Mouse (Mus musculus): ENCODE results near the gene Supt4a.
A peak's percentile ranks its signal among the peaks of the same experiment; 100 is the strongest.

Gene Supt4a

GRCm38 (mm10) chr11:87737175-87737740 lies at the start of gene Supt4a:
Gene Supt4a (plus strand): TSS chr11:87737552.
- peak; percentile 95 for DNase-seq (ENCODE audit: low read depth, low spot score)

GRCm38 (mm10) chr11:87688478-87689203 lies 48.7 kb upstream of the Supt4a start:
- no peak for DNase-seq (ENCODE audit: low read depth, low spot score)

GRCm38 (mm10) chr11:87689402-87689808 lies 47.9 kb upstream of the Supt4a start:
- DNase-seq (ENCODE audit: low read depth, low spot score), result no peak

GRCm38 (mm10) chr11:87690054-87690740 lies 47.2 kb upstream of the Supt4a start:
- DNase-seq (ENCODE audit: low read depth, low spot score), result no peak

- DNase-seq (ENCODE audit: low read depth, low spot score), result no peak
Observed at GRCm38 (mm10) chr11:87697131-87697682, 40.1 kb upstream of the Supt4a start.

- DNase-seq (ENCODE audit: low read depth, low spot score), result no peak
Observed at GRCm38 (mm10) chr11:87698126-87698525, 39.2 kb upstream of the Supt4a start.

GRCm38 (mm10) chr11:87701108-87701507 lies 36.2 kb upstream of the Supt4a start:
- DNase-seq (ENCODE audit: low read depth, low spot score), result no peak

GRCm38 (mm10) chr11:87701877-87702620 lies 35.3 kb upstream of the Supt4a start:
- DNase-seq (ENCODE audit: low read depth, low spot score), result no peak

- no peak for DNase-seq (ENCODE audit: low read depth, low spot score)
Observed at GRCm38 (mm10) chr11:87703654-87704053, 33.7 kb upstream of the Supt4a start.

- no peak for DNase-seq (ENCODE audit: low read depth, low spot score)
Observed at GRCm38 (mm10) chr11:87704289-87704688, 33.1 kb upstream of the Supt4a start.

GRCm38 (mm10) chr11:87707570-87707969 lies 29.8 kb upstream of the Supt4a start:
- no peak for DNase-seq (ENCODE audit: low read depth, low spot score)

- DNase-seq (ENCODE audit: low read depth, low spot score), result no peak
Observed at GRCm38 (mm10) chr11:87708979-87709378, 28.4 kb upstream of the Supt4a start.

- peak; percentile 6 for DNase-seq (ENCODE audit: low read depth, low spot score)
Observed at GRCm38 (mm10) chr11:87709513-87710261, 27.7 kb upstream of the Supt4a start.

- DNase-seq (ENCODE audit: low read depth, low spot score), result no peak
Observed at GRCm38 (mm10) chr11:87710262-87710615, 27.1 kb upstream of the Supt4a start.

GRCm38 (mm10) chr11:87712188-87712587 lies 25.2 kb upstream of the Supt4a start:
- DNase-seq (ENCODE audit: low read depth, low spot score), result no peak

- DNase-seq (ENCODE audit: low read depth, low spot score), result no peak
Observed at GRCm38 (mm10) chr11:87715999-87716398, 21.4 kb upstream of the Supt4a start.

- DNase-seq (ENCODE audit: low read depth, low spot score), result no peak
Observed at GRCm38 (mm10) chr11:87719526-87719925, 17.8 kb upstream of the Supt4a start.

- DNase-seq (ENCODE audit: low read depth, low spot score), result no peak
Observed at GRCm38 (mm10) chr11:87720324-87720723, 17.0 kb upstream of the Supt4a start.

- no peak for DNase-seq (ENCODE audit: low read depth, low spot score)
Observed at GRCm38 (mm10) chr11:87720839-87721238, 16.5 kb upstream of the Supt4a start.

GRCm38 (mm10) chr11:87722168-87722567 lies 15.2 kb upstream of the Supt4a start:
- no peak for DNase-seq (ENCODE audit: low read depth, low spot score)

- no peak for DNase-seq (ENCODE audit: low read depth, low spot score)
Observed at GRCm38 (mm10) chr11:87722891-87723290, 14.5 kb upstream of the Supt4a start.

All from retina, postnatal 7 days (tissue).